8 mouse cellular contexts compared by ENCODE assay signal in the genomic region with DNA sequence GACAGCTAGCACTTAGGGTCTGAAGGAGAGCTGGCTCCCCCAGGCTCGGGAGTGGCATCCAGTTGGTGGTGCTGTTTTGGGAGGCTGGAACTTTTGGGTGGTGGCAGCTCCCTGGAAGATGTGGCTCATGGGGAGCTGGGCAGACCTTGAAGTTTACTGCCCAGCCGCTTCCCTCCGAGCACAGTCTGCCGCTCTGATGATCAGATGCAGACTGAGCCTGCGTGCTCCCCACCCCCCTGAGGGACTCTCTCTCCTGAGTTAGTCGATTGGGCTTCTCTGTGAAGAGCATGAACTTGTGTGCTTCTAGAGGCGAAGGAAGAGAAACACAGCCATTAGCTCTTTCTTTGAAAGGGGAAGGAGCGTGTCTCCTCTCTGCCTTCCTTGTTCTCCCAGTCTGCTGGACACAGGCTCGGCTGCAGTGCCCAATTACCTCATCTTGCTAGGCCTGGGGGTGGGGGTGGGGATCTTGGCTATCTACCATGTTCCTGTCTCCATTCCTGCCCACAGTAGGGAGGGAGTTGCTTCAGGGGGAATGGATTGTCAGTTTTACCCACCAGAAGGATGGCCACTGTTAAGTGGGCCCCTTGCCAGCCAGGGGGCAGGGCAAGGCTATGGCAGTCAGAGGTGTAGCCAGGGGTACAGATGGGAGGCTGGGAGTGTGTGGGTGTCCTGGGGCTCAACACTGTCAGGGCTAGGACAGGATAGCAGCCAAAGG. TPM values are rescaled to one million over a fixed set of nuclear protein-coding genes. Genes with fewer than 3 reads are reported as not detected.
A peak's percentile ranks its signal among the peaks of the same experiment; 100 is the strongest.
DNase-seq lines count a peak whose midpoint lies in the region; ATAC-seq and TF ChIP-seq lines count a peak whose summit lies in the region.

No protein-coding gene starts in this region.

- no peak overlapping the region for H3K4me3 ChIP-seq in bone marrow macrophage, adult 2 months (ENCODE audit: insufficient read depth, low read length)
- H3K4me3 ChIP-seq in forebrain, embryonic 15.5 days, result no peak overlapping the region
- no peak overlapping the region for H3K4me3 ChIP-seq in limb, embryonic 13.5 days

- peak overlapping the region; percentile 37 for H3K27ac ChIP-seq in bone marrow macrophage, adult 2 months (ENCODE audit: insufficient read depth, low read depth, low read length)
- H3K27ac ChIP-seq in forebrain, embryonic 15.5 days (replicated peaks), result peak overlapping the region; percentile 59
- H3K27ac ChIP-seq in limb, embryonic 13.5 days, result no peak overlapping the region

- H3K4me2 ChIP-seq in forebrain, embryonic 15.5 days (replicated peaks), result no peak overlapping the region
- H3K4me2 ChIP-seq in limb, embryonic 13.5 days (replicated peaks), result 0 out of 2 replicates have a peak overlapping the region, but pooled peaks have one; percentile 4

- TF ChIP-seq POLR2A in bone marrow macrophage, adult 2 months (IDR thresholded peaks at IDR 0.05; ENCODE audit: borderline replicate concordance, low read depth, low read length), result no peak

- peak; percentile 91 for DNase-seq in heart, adult 11 months
- DNase-seq in heart, postnatal 25 days (ENCODE audit: low spot score), result no peak
- no peak for DNase-seq in embryo, embryonic 10 days (ENCODE audit: low spot score)
- no peak for DNase-seq in natural killer cell, adult 2 months (ENCODE audit: low spot score in 2 of 2)
- DNase-seq in urinary bladder, adult 2 months (ENCODE audit: low spot score), result no peak

- peaks cover 14% of the 10 kb centered on the region for H3K4me1 ChIP-seq in bone marrow macrophage, adult 2 months (ENCODE audit: control insufficient read depth, insufficient read depth, low read length)
- H3K4me1 ChIP-seq in forebrain, embryonic 15.5 days, result peaks cover 21% of the 10 kb centered on the region
- peaks cover 20% of the 10 kb centered on the region for H3K4me1 ChIP-seq in limb, embryonic 13.5 days

- peak; percentile 72 for ATAC-seq in forebrain, embryonic 15.5 days (replicated peaks)
- ATAC-seq in limb, embryonic 13.5 days (ENCODE audit: low FRiP score, low read depth), result no peak

- 39% methylated on average over 9 of the region's 9 CpGs for WGBS in forebrain, embryonic 15.5 days
- 31% methylated on average over 9 of the region's 9 CpGs for whole genome bisulfite sequencing in limb, embryonic 13.5 days

- no peaks in the 10 kb centered on the region for H3K9me3 ChIP-seq in forebrain, embryonic 15.5 days
- H3K9me3 ChIP-seq in limb, embryonic 13.5 days, result no peaks in the 10 kb centered on the region

- intact Hi-C loops in heart, postnatal 25 days (cut with DNase I), result no loop called here

- no peaks in the 10 kb centered on the region for H3K27me3 ChIP-seq in forebrain, embryonic 15.5 days
- H3K27me3 ChIP-seq in limb, embryonic 13.5 days, result no peaks in the 10 kb centered on the region

- no peak overlapping the region for H3K9ac ChIP-seq in forebrain, embryonic 15.5 days (replicated peaks)
- H3K9ac ChIP-seq in limb, embryonic 13.5 days, result 0 out of 2 replicates have a peak overlapping the region, but pooled peaks have one; percentile 4

- no peaks in the 10 kb centered on the region for H3K36me3 ChIP-seq in forebrain, embryonic 15.5 days
- no peaks in the 10 kb centered on the region for H3K36me3 ChIP-seq in limb, embryonic 13.5 days

- no peak for TF ChIP-seq CTCF in bone marrow macrophage, adult 2 months (IDR thresholded peaks at IDR 0.05; ENCODE audit: low read depth, low read length)

RNA-seq across cellular contexts. Expression of gene Ntpcr, which starts 26.8 kb away (rescaled TPM):
- 10 to 100 TPM; 16.0 TPM for total RNA-seq in heart, postnatal 25 days (2021)
- 39.6 and 42.1 TPM in 2 replicates for polyA plus RNA-seq in bone marrow macrophage, adult 2 months (2012; ENCODE audit: insufficient read depth, insufficient read length, missing spikeins)
- 26.5 and 28.0 TPM in 2 replicates for polyA plus RNA-seq in forebrain, embryonic 15.5 days (2015; fragmentation: Nextera tagmentation; extraction: Ambion mirVana)
- polyA plus RNA-seq in limb, embryonic 13.5 days (2015; fragmentation: Nextera tagmentation; extraction: Ambion mirVana), result 29.8 and 32.6 TPM in 2 replicates
- 39.7 and 52.9 TPM in 2 replicates for polyA plus RNA-seq in urinary bladder, adult 2 months (2012; rRNA removed)
